Comparison of ENCODE assay signal across 1 mouse cellular context in the genomic region with DNA sequence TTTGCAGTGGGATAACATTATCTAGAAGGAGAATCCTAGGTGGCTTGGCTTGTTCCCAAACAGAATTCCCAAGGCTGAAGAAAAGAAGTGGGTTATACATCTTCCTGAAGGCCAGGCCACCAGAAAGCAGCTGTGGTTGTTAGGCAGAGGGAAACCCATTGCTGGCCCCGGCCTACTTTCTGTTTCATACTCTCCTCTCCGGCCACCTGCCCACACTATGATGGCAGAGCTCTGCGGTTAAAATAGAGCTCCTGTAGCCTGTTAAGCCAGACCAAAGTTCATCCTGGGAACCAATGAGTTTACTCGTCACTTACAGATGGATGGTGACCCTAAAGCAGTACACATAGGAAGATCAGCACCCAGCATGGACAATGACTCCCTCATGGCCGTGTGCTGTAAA.
TF ChIP-seq lines count a peak whose summit lies in the region.

No protein-coding gene starts in this region.

TF ChIP-seq in CH12.LX, 34 proteins besides CTCF, POLR2A, EP300 and RAD21 (continued from another document):
- TF ChIP-seq JUND (conservative IDR thresholded peaks at IDR 0.05; ENCODE audit: low read depth, low read length) = no peak
- TF ChIP-seq MYC (IDR thresholded peaks at IDR 0.05; ENCODE audit: low read depth, low read length) = no peak
- TF ChIP-seq ZMIZ1 (IDR thresholded peaks at IDR 0.05; ENCODE audit: low read depth, low read length) = no peak
- no peak for TF ChIP-seq MEF2A (IDR thresholded peaks at IDR 0.05; ENCODE audit: borderline replicate concordance, low read depth, low read length)
- TF ChIP-seq PAX5 (IDR thresholded peaks at IDR 0.05; ENCODE audit: low read length) = no peak
- no peak for TF ChIP-seq MAFK (IDR thresholded peaks at IDR 0.05; ENCODE audit: insufficient replicate concordance, low read length)
- no peak for TF ChIP-seq ELF1 (IDR thresholded peaks at IDR 0.05; ENCODE audit: low read depth, low read length)
- TF ChIP-seq GABPA (IDR thresholded peaks at IDR 0.05; ENCODE audit: insufficient replicate concordance, low read depth, low read length) = no peak
- no peak for TF ChIP-seq MXI1 (IDR thresholded peaks at IDR 0.05; ENCODE audit: low read depth, low read length)
- peak; percentile 75 for TF ChIP-seq TCF12 (IDR thresholded peaks at IDR 0.05; ENCODE audit: low read depth, low read length)
- TF ChIP-seq ETS1 (conservative IDR thresholded peaks at IDR 0.05; ENCODE audit: low read depth, low read length) = 0 out of 2 replicates have a peak, but pooled peaks have one; percentile 34
- no peak for TF ChIP-seq SIN3A (IDR thresholded peaks at IDR 0.05; ENCODE audit: low read length)
- TF ChIP-seq MAX (IDR thresholded peaks at IDR 0.05; ENCODE audit: low read length) = no peak
- no peak for TF ChIP-seq JUN (IDR thresholded peaks at IDR 0.05; ENCODE audit: insufficient read depth, low read depth, low read length)
- TF ChIP-seq CHD1 (IDR thresholded peaks at IDR 0.05; ENCODE audit: low read depth, low read length) = no peak
- TF ChIP-seq MAZ (IDR thresholded peaks at IDR 0.05; ENCODE audit: low read depth, low read length) = no peak
- no peak for TF ChIP-seq SMC3 (IDR thresholded peaks at IDR 0.05; ENCODE audit: low read depth, low read length)
- no peak for TF ChIP-seq E2F4 (IDR thresholded peaks at IDR 0.05; ENCODE audit: insufficient replicate concordance, low read depth, low read length)
- TF ChIP-seq IRF4 (IDR thresholded peaks at IDR 0.05; ENCODE audit: low read depth, low read length) = 0 out of 2 replicates have a peak, but pooled peaks have one; percentile 47
- TF ChIP-seq KAT2A (IDR thresholded peaks at IDR 0.05; ENCODE audit: insufficient replicate concordance, low read length) = no peak
- TF ChIP-seq POLR2AphosphoS2 (IDR thresholded peaks at IDR 0.05; ENCODE audit: low read depth, low read length) = no peak
- no peak for TF ChIP-seq ZKSCAN1 (IDR thresholded peaks at IDR 0.05; ENCODE audit: borderline replicate concordance, low read depth, low read length)
- no peak for TF ChIP-seq NRF1 (IDR thresholded peaks at IDR 0.05; ENCODE audit: low read depth, low read length)
